Mouse (Mus musculus) bone marrow, adult 2 months (tissue): ENCODE measurements at regions not wholly inside any gene's neighbourhood (a gene's known extent, or its start where the extent isn't known, plus 50 kb on each side); places are given as distances from the start of the nearest gene placed in this dataset.

Experiments used
- H3K27ac ChIP-seq: fragments of 200-500 bp; 2 replicates; pipeline ENCODE4 v1.5.1; 2012; ENCODE audit warnings: low read depth, mild to moderate bottlenecking, control low read depth, inconsistent platforms, low read length; ENCODE audit not compliant: control insufficient read depth, poor library complexity, insufficient read depth
- H3K4me1 ChIP-seq: fragments of 200-500 bp; 2 replicates; pipeline ENCODE4 v1.6.1; 2011; ENCODE audit warnings: low read length; ENCODE audit not compliant: control insufficient read depth, insufficient read depth
- H3K4me3 ChIP-seq: fragments of 200-500 bp; replicated peaks from 2 replicates; pipeline ENCODE3; 2011; ENCODE audit warnings: mild to moderate bottlenecking, low read depth, low read length, control low read depth; ENCODE audit not compliant: control insufficient read depth
- CTCF ChIP-seq: fragments of 200-500 bp; IDR thresholded peaks from 2 replicates; pipeline ENCODE4 v1.5.1; 2011; ENCODE audit warnings: low read length, control low read depth; ENCODE audit not compliant: control insufficient read depth, insufficient read depth
- POLR2A ChIP-seq: fragments of 200-500 bp; IDR thresholded peaks from 2 replicates; pipeline ENCODE4 v1.6.1; 2011; ENCODE audit warnings: low read depth, mild to moderate bottlenecking, control low read depth, low read length, borderline replicate concordance; ENCODE audit not compliant: control insufficient read depth
- WGBS: fragments of 180-500 bp; shearing (Covaris S2); methylation state at CpG from one replicate; pipeline ENCODE4 v1.1.7; 2018; 5-methylcytosine and 5-hydroxymethylcytosine counted together

DNA sequence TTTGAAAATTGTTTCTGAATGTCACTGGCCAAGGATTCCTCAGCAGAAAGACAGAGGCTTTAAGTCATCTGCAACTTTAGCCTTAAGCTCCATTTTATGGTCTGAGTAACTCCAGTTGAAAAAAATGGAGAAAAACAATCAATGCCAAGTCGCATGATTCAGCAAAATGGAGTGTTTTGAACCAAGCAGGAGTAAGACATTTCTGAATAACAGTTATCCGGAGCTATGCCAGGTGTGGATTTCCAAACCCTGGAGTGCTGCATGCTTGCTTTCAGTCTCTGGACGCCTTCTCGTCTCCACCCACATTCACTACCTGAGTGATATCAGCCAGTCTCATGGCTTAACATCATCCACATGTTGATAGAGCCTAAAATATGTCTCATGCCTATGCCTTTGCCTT lies 93.7 kb downstream of the Gm10260 start:
- H3K27ac ChIP-seq = no peak overlapping the region
- TF ChIP-seq POLR2A (no peak), CTCF (no peak)
- H3K4me3 ChIP-seq = no peak overlapping the region
- H3K4me1 ChIP-seq = no peaks in the 10 kb centered on the region; the same call in 1 of the 2 replicates
- WGBS = 60% methylated on average over 4 of the region's 4 CpGs

DNA sequence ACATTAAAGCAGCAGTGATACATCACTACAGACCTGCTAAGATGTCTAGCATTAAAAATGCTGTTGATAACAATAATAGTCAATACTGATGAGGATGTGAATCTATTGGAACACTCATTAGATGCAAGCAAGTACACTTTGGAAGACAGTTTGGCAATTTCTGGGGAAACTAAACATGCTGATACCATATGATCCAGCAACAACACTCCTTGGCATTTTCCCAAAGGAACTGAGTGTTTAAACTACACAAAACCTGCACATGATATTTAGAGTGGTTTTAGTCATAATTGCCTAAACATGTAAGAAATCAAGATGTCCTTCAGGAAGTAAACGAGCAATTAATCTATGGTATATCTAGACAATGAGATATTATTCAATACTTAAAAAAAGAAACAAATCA lies 95.2 kb downstream of the Gm10260 start:
- H3K4me1 ChIP-seq = no peaks in the 10 kb centered on the region; the same call in 1 of the 2 replicates
- no peak overlapping the region for H3K4me3 ChIP-seq
- WGBS = 76% methylated on average over 1 of the region's 1 CpGs
- H3K27ac ChIP-seq = no peak overlapping the region
- TF ChIP-seq CTCF = no peak
- TF ChIP-seq POLR2A = no peak

DNA sequence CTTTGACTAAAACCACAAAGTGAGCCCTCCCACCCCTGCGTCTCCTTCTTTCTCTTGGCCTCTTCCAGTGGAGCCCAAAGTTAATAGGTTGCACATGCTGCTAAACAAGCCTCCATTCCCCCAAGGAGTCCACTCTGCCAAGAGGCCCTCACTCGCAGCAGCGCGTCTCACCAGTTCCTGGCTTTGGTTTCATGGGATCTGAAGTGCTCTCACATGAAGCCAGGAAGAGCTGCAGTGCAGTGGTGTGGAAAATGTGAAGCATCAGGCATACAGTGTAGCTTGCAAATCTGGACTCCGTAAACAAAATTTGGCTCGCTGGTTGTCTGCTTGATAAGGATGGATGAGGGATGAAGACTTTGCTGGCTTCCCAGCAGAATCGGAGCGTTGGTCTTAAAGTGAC lies 97.7 kb downstream of the Gm10260 start:
- Histone ChIP-seq H3K4me3 (no peak overlapping the region), H3K4me1 (no peaks in the 10 kb centered on the region), H3K27ac (no peak overlapping the region)
- TF ChIP-seq POLR2A (no peak), CTCF (no peak)
- WGBS = 89% methylated on average over 8 of the region's 8 CpGs

DNA sequence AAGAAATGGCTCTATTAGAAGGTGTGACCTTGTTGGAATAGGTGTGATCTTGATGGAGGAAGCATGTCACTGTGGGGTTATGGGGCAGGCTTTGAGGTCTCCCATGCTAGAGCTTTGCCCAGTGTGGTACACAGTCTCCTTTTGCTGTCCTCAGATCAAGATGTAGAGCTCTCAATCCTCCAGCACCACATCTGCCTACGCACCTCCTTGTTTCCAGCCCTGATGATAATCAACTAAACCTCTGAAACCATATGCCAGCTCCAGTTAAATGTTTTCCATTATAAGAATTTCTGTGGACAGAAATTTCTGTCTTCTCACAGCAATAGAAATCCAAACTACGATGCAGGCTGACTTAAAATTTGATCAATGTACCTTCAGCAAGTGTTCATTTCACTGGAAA lies 103.8 kb downstream of the Gm10260 start:
- TF ChIP-seq POLR2A (no peak), CTCF (no peak)
- no peak overlapping the region for H3K27ac ChIP-seq
- no peak overlapping the region for H3K4me3 ChIP-seq
- 74% methylated on average over 2 of the region's 2 CpGs for WGBS
- no peaks in the 10 kb centered on the region for H3K4me1 ChIP-seq

DNA sequence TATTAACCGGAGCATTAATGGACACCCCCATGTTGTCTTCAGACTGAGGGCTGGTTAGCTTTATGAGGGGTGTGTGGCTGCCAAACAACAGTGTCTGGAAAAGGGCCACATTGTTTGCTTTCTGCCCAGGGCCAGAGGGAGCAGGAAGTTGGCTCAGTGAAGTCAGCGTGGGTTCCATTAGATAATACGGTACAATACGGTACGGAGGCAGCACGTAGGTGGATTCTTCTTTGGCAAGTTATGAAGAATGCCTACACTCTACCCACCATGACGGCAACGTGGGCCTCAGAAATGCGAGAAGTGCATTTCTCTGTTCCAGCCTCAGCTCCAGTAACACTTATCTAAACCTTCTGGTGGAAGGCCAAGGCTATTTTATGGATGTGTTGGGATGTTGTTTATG lies 108.2 kb downstream of the Gm10260 start:
- H3K4me3 ChIP-seq = no peak overlapping the region
- H3K4me1 ChIP-seq = no peaks in the 10 kb centered on the region
- WGBS = 90% methylated on average over 9 of the region's 9 CpGs
- TF ChIP-seq POLR2A = no peak
- no peak overlapping the region for H3K27ac ChIP-seq

DNA sequence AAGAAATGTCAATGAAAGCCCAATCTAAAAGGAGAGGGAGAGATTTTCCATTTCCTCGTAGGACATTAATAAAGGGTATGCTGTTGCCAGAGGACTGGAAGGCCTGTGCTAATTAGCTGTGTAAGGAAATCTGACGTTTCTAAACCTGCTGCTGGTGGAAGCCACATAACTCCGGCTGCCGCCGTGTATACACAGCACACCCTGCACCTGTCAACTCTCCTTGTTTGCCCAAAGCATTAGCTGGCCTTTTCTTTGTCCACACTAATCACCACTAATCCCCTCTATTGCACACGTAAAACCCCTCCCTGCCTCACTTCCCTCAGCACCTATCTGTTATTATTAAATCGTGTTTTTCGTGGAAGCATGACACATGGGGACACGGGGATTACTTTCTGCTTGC lies 108.7 kb downstream of the Gm10260 start:
- H3K4me1 ChIP-seq = no peaks in the 10 kb centered on the region
- TF ChIP-seq POLR2A = no peak
- TF ChIP-seq CTCF = no peak
- 83% methylated on average over 9 of the region's 9 CpGs for WGBS
- H3K4me3 ChIP-seq = no peak overlapping the region
- no peak overlapping the region for H3K27ac ChIP-seq

DNA sequence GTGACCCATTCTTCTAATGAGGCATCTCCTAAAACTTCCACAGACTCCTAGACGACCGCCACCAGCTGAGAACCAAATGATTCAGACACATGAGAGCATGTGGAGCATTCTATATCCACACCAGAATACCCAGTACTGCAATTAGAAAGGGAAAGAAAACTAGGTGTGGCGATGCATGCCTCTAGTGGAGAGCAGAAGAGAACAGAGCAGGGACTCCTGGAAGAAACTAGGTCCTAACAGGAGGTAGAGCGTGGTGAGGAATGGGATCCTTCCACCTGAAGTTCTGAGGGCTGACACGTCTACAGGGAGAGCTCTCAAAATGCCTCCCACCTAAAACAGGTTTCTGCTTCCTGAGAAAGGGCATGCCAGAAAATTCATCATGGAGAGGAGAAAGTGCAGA lies 109.3 kb downstream of the Gm10260 start:
- WGBS = 83% methylated on average over 5 of the region's 5 CpGs
- no peak for TF ChIP-seq POLR2A
- no peak overlapping the region for H3K27ac ChIP-seq
- no peak overlapping the region for H3K4me3 ChIP-seq
- no peaks in the 10 kb centered on the region for H3K4me1 ChIP-seq

DNA sequence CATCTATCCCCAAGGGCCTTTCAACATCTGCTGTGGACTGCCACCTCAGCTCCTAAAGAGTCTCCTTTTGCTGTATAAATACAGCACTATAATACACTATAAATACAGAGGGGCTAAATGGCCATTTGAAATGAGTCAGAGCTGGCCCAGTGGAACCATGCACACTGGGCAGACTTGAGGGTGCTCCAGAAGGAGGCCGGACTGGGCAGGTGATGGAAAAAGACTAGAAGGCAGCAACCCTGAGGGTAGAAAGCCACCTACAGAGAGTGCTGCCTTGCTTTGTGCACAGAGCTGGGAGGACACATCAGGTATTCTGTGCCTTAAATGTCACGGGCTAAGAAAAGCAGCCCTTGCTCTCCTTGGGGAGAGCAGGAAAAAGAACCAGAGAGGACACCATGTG lies 110.2 kb downstream of the Gm10260 start:
- no peak overlapping the region for H3K27ac ChIP-seq
- no peaks in the 10 kb centered on the region for H3K4me1 ChIP-seq
- whole genome bisulfite sequencing = 88% methylated on average over 2 of the region's 2 CpGs
- TF ChIP-seq CTCF = no peak
- no peak for TF ChIP-seq POLR2A
- H3K4me3 ChIP-seq = no peak overlapping the region

DNA sequence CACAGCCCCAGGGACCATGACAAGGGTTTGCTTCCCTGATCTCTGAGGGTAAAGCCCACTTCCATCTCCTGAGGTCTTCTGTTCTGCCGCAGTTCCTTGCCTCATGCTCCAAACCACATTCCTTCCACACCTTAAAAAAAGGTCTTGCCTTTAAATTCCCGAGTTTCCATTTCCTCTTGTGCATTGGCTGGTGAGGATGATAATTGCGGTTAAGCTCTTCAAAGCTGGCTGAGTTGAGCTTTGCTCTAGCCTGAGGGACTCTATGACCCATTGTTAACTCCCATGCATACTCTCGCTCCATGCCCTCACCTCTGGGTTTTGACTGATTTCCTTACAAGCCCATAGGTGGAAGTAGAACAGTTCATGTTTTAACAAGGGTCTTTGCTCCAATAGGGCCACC lies 112.9 kb downstream of the Gm10260 start:
- H3K4me1 ChIP-seq = no peaks in the 10 kb centered on the region; the same call in 1 of the 2 replicates
- 80% methylated on average over 4 of the region's 4 CpGs for WGBS
- no peak overlapping the region for H3K4me3 ChIP-seq
- TF ChIP-seq POLR2A = no peak
- TF ChIP-seq CTCF = no peak
- no peak overlapping the region for H3K27ac ChIP-seq

DNA sequence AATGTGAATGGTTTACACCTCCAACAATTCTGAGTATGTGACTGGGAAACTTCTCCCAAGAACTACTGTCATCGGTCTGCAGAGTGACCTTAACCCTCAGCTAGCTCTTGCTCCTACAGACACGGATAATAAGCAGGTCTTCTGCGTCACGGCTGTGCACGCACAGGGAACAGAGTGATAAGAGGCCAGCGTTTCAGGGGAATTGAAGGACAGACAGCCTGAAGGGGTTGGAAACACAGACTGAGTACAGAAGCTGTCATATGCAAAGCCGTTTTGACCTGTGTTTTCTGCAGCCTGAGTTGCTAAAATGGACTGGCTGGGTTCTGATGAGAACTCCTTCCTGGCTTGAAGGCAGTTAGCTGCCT lies 114.4 kb downstream of the Gm10260 start:
- TF ChIP-seq POLR2A (no peak), CTCF (no peak)
- 59% methylated on average over 7 of the region's 7 CpGs for WGBS
- H3K27ac ChIP-seq = no peak overlapping the region
- H3K4me3 ChIP-seq = no peak overlapping the region
- no peaks in the 10 kb centered on the region; the same call in 1 of the 2 replicates for H3K4me1 ChIP-seq
